ENCODE assay signal across 8 mouse cellular contexts in genomic region chr10:79793738-79794490, GRCm38 (mm10). TPM values are rescaled to one million over a fixed set of nuclear protein-coding genes. Genes with fewer than 3 reads are reported as not detected.
DNase-seq lines count a peak whose midpoint lies in the region; ATAC-seq and TF ChIP-seq lines count a peak whose summit lies in the region.

No protein-coding gene starts in this region.

- peak overlapping the region; percentile 87 for H3K4me3 ChIP-seq in lung, embryonic 15.5 days
- peak overlapping the region; percentile 94 for H3K4me3 ChIP-seq in forebrain, embryonic 16.5 days (replicated peaks; ENCODE audit: low read length)
- peak overlapping the region; percentile 83 for H3K4me3 ChIP-seq in kidney, postnatal 0 days (replicated peaks; ENCODE audit: low read depth, low read length)
- peak overlapping the region; percentile 83 for H3K4me3 ChIP-seq in stomach, postnatal 0 days (ENCODE audit: low read depth, low read length)

- peak; percentile 39 for TF ChIP-seq EP300 in stomach, postnatal 0 days (optimal IDR thresholded peaks at IDR 0.05)

- TF ChIP-seq CTCF in brain, embryonic 14.5 days (IDR thresholded peaks at IDR 0.05; ENCODE audit: borderline replicate concordance, extremely low read depth, insufficient read depth, insufficient read length), result 0 out of 2 replicates have a peak, but pooled peaks have one; percentile 3
- TF ChIP-seq CTCF in kidney, postnatal 0 days (IDR thresholded peaks at IDR 0.05; ENCODE audit: low read depth), result no peak
- TF ChIP-seq CTCF in stomach, postnatal 0 days (IDR thresholded peaks at IDR 0.05; ENCODE audit: low read depth), result 0 out of 2 replicates have a peak, but pooled peaks have one; percentile 3

- H3K9ac ChIP-seq in lung, embryonic 15.5 days, result peak overlapping the region; percentile 89
- H3K9ac ChIP-seq in forebrain, embryonic 16.5 days (replicated peaks; ENCODE audit: low read depth, low read length), result peak overlapping the region; percentile 99
- H3K9ac ChIP-seq in kidney, postnatal 0 days (ENCODE audit: low read depth, low read length), result peak overlapping the region; percentile 90
- peak overlapping the region; percentile 78 for H3K9ac ChIP-seq in stomach, postnatal 0 days (ENCODE audit: low read length)

- no peaks in the 10 kb centered on the region for H3K36me3 ChIP-seq in lung, embryonic 15.5 days
- no peaks in the 10 kb centered on the region for H3K36me3 ChIP-seq in forebrain, embryonic 16.5 days (ENCODE audit: control insufficient read depth, insufficient read depth)
- H3K36me3 ChIP-seq in kidney, postnatal 0 days (ENCODE audit: insufficient read depth, low read length), result no peaks in the 10 kb centered on the region
- H3K36me3 ChIP-seq in stomach, postnatal 0 days (ENCODE audit: control insufficient read depth, insufficient read depth, low read length), result no peaks in the 10 kb centered on the region

- DNase-seq in lung, postnatal 4 days, result no peak
- DNase-seq in brain, embryonic 14.5 days (ENCODE audit: low read depth), result peak; percentile 83
- peak; percentile 70 for DNase-seq in kidney, postnatal 0 days (ENCODE audit: low spot score)
- no peak for DNase-seq in stomach, postnatal 0 days (ENCODE audit: low spot score)
- DNase-seq in urinary bladder, postnatal 10 days (ENCODE audit: low spot score), result no peak

- 3% methylated on average over 37 of the region's 38 CpGs for WGBS in lung, embryonic 15.5 days
- under 1% methylated on average over 38 of the region's 38 CpGs for WGBS in forebrain, embryonic 16.5 days
- 1% methylated on average over 38 of the region's 38 CpGs for WGBS in kidney, postnatal 0 days
- WGBS in stomach, postnatal 0 days, result 5% methylated on average over 22 of the region's 38 CpGs

- H3K27me3 ChIP-seq in lung, embryonic 15.5 days, result no peaks in the 10 kb centered on the region
- H3K27me3 ChIP-seq in forebrain, embryonic 16.5 days (replicated peaks; ENCODE audit: control insufficient read depth, insufficient read depth, low read length), result no peaks in the 10 kb centered on the region
- no peaks in the 10 kb centered on the region for H3K27me3 ChIP-seq in kidney, postnatal 0 days (ENCODE audit: insufficient read depth, low read length)
- no peaks in the 10 kb centered on the region for H3K27me3 ChIP-seq in stomach, postnatal 0 days (ENCODE audit: control insufficient read depth, insufficient read depth, low read length)

- peaks cover 14% of the 10 kb centered on the region for H3K4me1 ChIP-seq in lung, embryonic 15.5 days
- H3K4me1 ChIP-seq in forebrain, embryonic 16.5 days (replicated peaks; ENCODE audit: control insufficient read depth, insufficient read depth, low read length), result peaks cover 32% of the 10 kb centered on the region
- H3K4me1 ChIP-seq in kidney, postnatal 0 days (replicated peaks; ENCODE audit: insufficient read depth, low read length), result peaks cover 15% of the 10 kb centered on the region
- H3K4me1 ChIP-seq in stomach, postnatal 0 days (replicated peaks; ENCODE audit: control insufficient read depth, insufficient read depth), result peaks cover 9% of the 10 kb centered on the region

- H3K4me2 ChIP-seq in lung, embryonic 15.5 days, result peak overlapping the region; percentile 97
- peak overlapping the region; percentile 96 for H3K4me2 ChIP-seq in forebrain, embryonic 16.5 days (ENCODE audit: low read length)
- H3K4me2 ChIP-seq in kidney, postnatal 0 days (ENCODE audit: low read length), result peak overlapping the region; percentile 96
- peak overlapping the region; percentile 90 for H3K4me2 ChIP-seq in stomach, postnatal 0 days (replicated peaks; ENCODE audit: low read depth)

- no peaks in the 10 kb centered on the region for H3K9me3 ChIP-seq in lung, embryonic 15.5 days
- H3K9me3 ChIP-seq in forebrain, embryonic 16.5 days (ENCODE audit: control insufficient read depth, low read length), result no peaks in the 10 kb centered on the region
- no peaks in the 10 kb centered on the region for H3K9me3 ChIP-seq in kidney, postnatal 0 days (replicated peaks; ENCODE audit: low read length)
- H3K9me3 ChIP-seq in stomach, postnatal 0 days (ENCODE audit: control insufficient read depth, low read length), result no peaks in the 10 kb centered on the region

- TF ChIP-seq POLR2A in brain, embryonic 14.5 days (IDR thresholded peaks at IDR 0.05; ENCODE audit: borderline replicate concordance, extremely low read depth, insufficient read depth, insufficient read length, poor library complexity, severe bottlenecking), result no peak

- no peak; the same call in none of the 2 replicates for ATAC-seq in lung, embryonic 15.5 days (ENCODE audit: borderline replicate concordance, extremely low read depth, low FRiP score, low TSS enrichment)
- peak; percentile 68 for ATAC-seq in forebrain, embryonic 16.5 days
- ATAC-seq in kidney, postnatal 0 days (replicated peaks; ENCODE audit: low FRiP score, low read depth), result peak; percentile 5; the same call in 1 of the 2 replicates
- ATAC-seq in megakaryocyte progenitor cell, adult 5-6 weeks (replicated peaks; ENCODE audit: poor library complexity), result peak; percentile 1; the same call in 1 of the 2 replicates
- ATAC-seq in stomach, postnatal 0 days (ENCODE audit: low FRiP score, low TSS enrichment), result peak; percentile 53

- H3K27ac ChIP-seq in lung, embryonic 15.5 days, result peak overlapping the region; percentile 69
- H3K27ac ChIP-seq in forebrain, embryonic 16.5 days (ENCODE audit: low read length), result peak overlapping the region; percentile 89
- peak overlapping the region; percentile 92 for H3K27ac ChIP-seq in kidney, postnatal 0 days
- H3K27ac ChIP-seq in stomach, postnatal 0 days (replicated peaks), result peak overlapping the region; percentile 80

RNA-seq across cellular contexts. Expression of gene Palm, which starts 0.5 kb away (rescaled TPM):
- polyA plus RNA-seq in lung, embryonic 15.5 days (2015; fragmentation: Nextera tagmentation; extraction: Ambion mirVana), result 61.3 and 63.7 TPM in 2 replicates
- polyA plus RNA-seq in brain, embryonic 14.5 days (2012; rRNA removed), result 157 and 219 TPM in 2 replicates
- 327 and 349 TPM in 2 replicates for polyA plus RNA-seq in forebrain, embryonic 16.5 days (2015; fragmentation: Nextera tagmentation; extraction: Ambion mirVana)
- polyA plus RNA-seq in kidney, postnatal 0 days (2015; fragmentation: Nextera tagmentation; extraction: Ambion mirVana), result 132 and 152 TPM in 2 replicates
- total RNA-seq in megakaryocyte progenitor cell, adult 5-6 weeks (2015), result 65.3 and 71.4 TPM in 2 replicates
- 43.4 and 53.4 TPM in 2 replicates for total RNA-seq in megakaryocyte progenitor cell, adult 5-6 weeks (2017)
- 27.8 and 29.1 TPM in 2 replicates for polyA plus RNA-seq in stomach, postnatal 0 days (2015; fragmentation: Nextera tagmentation; extraction: Ambion mirVana)

RNA-seq across cellular contexts. Expression of gene Prss57, which starts 3.2 kb away (rescaled TPM):
- 0.40 and 1.9 TPM in 2 replicates for polyA plus RNA-seq in lung, embryonic 15.5 days (2015; fragmentation: Nextera tagmentation; extraction: Ambion mirVana)
- polyA plus RNA-seq in brain, embryonic 14.5 days (2012; rRNA removed), result 0.05 and 0.14 TPM in 2 replicates
- polyA plus RNA-seq in forebrain, embryonic 16.5 days (2015; fragmentation: Nextera tagmentation; extraction: Ambion mirVana), result 0.36 and 0.62 TPM in 2 replicates
- polyA plus RNA-seq in kidney, postnatal 0 days (2015; fragmentation: Nextera tagmentation; extraction: Ambion mirVana), result 0.04 and 0.06 TPM in 2 replicates
- 160 and 189 TPM in 2 replicates for total RNA-seq in megakaryocyte progenitor cell, adult 5-6 weeks (2015)
- 95.1 and 100.0 TPM in 2 replicates for total RNA-seq in megakaryocyte progenitor cell, adult 5-6 weeks (2017)
- 0.04 and 0.15 TPM in 2 replicates for polyA plus RNA-seq in stomach, postnatal 0 days (2015; fragmentation: Nextera tagmentation; extraction: Ambion mirVana)

RNA-seq across cellular contexts. Expression of gene Fstl3, which starts 16.8 kb away (rescaled TPM):
- polyA plus RNA-seq in lung, embryonic 15.5 days (2015; fragmentation: Nextera tagmentation; extraction: Ambion mirVana), result 19.2 and 20.5 TPM in 2 replicates
- polyA plus RNA-seq in brain, embryonic 14.5 days (2012; rRNA removed), result 1.7 and 2.2 TPM in 2 replicates
- 1.1 and 1.4 TPM in 2 replicates for polyA plus RNA-seq in forebrain, embryonic 16.5 days (2015; fragmentation: Nextera tagmentation; extraction: Ambion mirVana)
- polyA plus RNA-seq in kidney, postnatal 0 days (2015; fragmentation: Nextera tagmentation; extraction: Ambion mirVana), result 32.9 and 38.7 TPM in 2 replicates
- total RNA-seq in megakaryocyte progenitor cell, adult 5-6 weeks (2015), result 1.6 and 2.7 TPM in 2 replicates
- total RNA-seq in megakaryocyte progenitor cell, adult 5-6 weeks (2017), result 1.3 and 3.6 TPM in 2 replicates
- 14.1 and 17.6 TPM in 2 replicates for polyA plus RNA-seq in stomach, postnatal 0 days (2015; fragmentation: Nextera tagmentation; extraction: Ambion mirVana)

RNA-seq across cellular contexts. Expression of gene Misp, which starts 26.9 kb away (rescaled TPM):
- polyA plus RNA-seq in lung, embryonic 15.5 days (2015; fragmentation: Nextera tagmentation; extraction: Ambion mirVana), result 7.7 and 10.2 TPM in 2 replicates
- 0.59 and 1.1 TPM in 2 replicates for polyA plus RNA-seq in brain, embryonic 14.5 days (2012; rRNA removed)
- 0.48 and 1.2 TPM in 2 replicates for polyA plus RNA-seq in forebrain, embryonic 16.5 days (2015; fragmentation: Nextera tagmentation; extraction: Ambion mirVana)
- 24.5 and 24.8 TPM in 2 replicates for polyA plus RNA-seq in kidney, postnatal 0 days (2015; fragmentation: Nextera tagmentation; extraction: Ambion mirVana)
- total RNA-seq in megakaryocyte progenitor cell, adult 5-6 weeks (2015), result not detected in 2 replicates
- 0.58 TPM in 1 of 2 replicates, not detected in the other for total RNA-seq in megakaryocyte progenitor cell, adult 5-6 weeks (2017)
- 57.6 and 58.0 TPM in 2 replicates for polyA plus RNA-seq in stomach, postnatal 0 days (2015; fragmentation: Nextera tagmentation; extraction: Ambion mirVana)

RNA-seq across cellular contexts. Expression of gene Rnf126, which starts 27.2 kb away (rescaled TPM):
- polyA plus RNA-seq in lung, embryonic 15.5 days (2015; fragmentation: Nextera tagmentation; extraction: Ambion mirVana), result 89.7 and 91.3 TPM in 2 replicates
- polyA plus RNA-seq in brain, embryonic 14.5 days (2012; rRNA removed), result 157 and 182 TPM in 2 replicates
- 85.8 and 87.2 TPM in 2 replicates for polyA plus RNA-seq in forebrain, embryonic 16.5 days (2015; fragmentation: Nextera tagmentation; extraction: Ambion mirVana)
- 74.5 and 82.4 TPM in 2 replicates for polyA plus RNA-seq in kidney, postnatal 0 days (2015; fragmentation: Nextera tagmentation; extraction: Ambion mirVana)
- 55.6 and 63.0 TPM in 2 replicates for total RNA-seq in megakaryocyte progenitor cell, adult 5-6 weeks (2015)
- total RNA-seq in megakaryocyte progenitor cell, adult 5-6 weeks (2017), result 18.4 and 20.2 TPM in 2 replicates
- polyA plus RNA-seq in stomach, postnatal 0 days (2015; fragmentation: Nextera tagmentation; extraction: Ambion mirVana), result 60.0 and 68.6 TPM in 2 replicates

Comparison
In these comparisons a context has a peak if more than half of its experiments do, and no peak if none do; other contexts are left out.
1. DNase-seq: peak in brain, embryonic 14.5 days (single experiment) and kidney, postnatal 0 days (single experiment); none in lung, postnatal 4 days (0 of 2), stomach, postnatal 0 days (single experiment) and urinary bladder, postnatal 10 days (single experiment).
2. Peak in every context shown above with its lines, with median percentiles within 50 percentile points of each other: H3K27ac ChIP-seq, H3K4me2 ChIP-seq, H3K4me3 ChIP-seq and H3K9ac ChIP-seq.